Mouse (Mus musculus): ENCODE results near the gene Pla2g5. TPM values are rescaled to one million over a fixed set of nuclear protein-coding genes. Genes with fewer than 3 reads are reported as not detected.

Pla2g5 gene
- polyA plus RNA-seq, 1 experiment from 2014 or later: 0.35 TPM

GRCm38 (mm10) chr4:138865991-138866390 is 2.7 kb upstream of the Pla2g5 start:
- H3K4me3 ChIP-seq (ENCODE audit: low read depth, low read length): no peak overlapping the region
- H3K27ac ChIP-seq (ENCODE audit: low read depth, low read length): no peak overlapping the region
- ATAC-seq (ENCODE audit: low read depth): no peak
- no peaks in the 10 kb centered on the region for H3K9me3 ChIP-seq (ENCODE audit: control insufficient read depth, low read length)
- H3K9ac ChIP-seq (replicated peaks; ENCODE audit: low read depth, low read length): no peak overlapping the region
- H3K4me2 ChIP-seq (ENCODE audit: low read depth, low read length): no peak overlapping the region
- 74% methylated on average over 6 of the region's 6 CpGs for WGBS
- H3K36me3 ChIP-seq (ENCODE audit: control insufficient read depth, insufficient read depth, low read length): no peaks in the 10 kb centered on the region
- H3K27me3 ChIP-seq (ENCODE audit: control insufficient read depth, insufficient read depth, low read length): no peaks in the 10 kb centered on the region
- no peaks in the 10 kb centered on the region for H3K4me1 ChIP-seq (ENCODE audit: control insufficient read depth, insufficient read depth, low read length)

GRCm38 (mm10) chr4:138865092-138865491 is 1.8 kb upstream of the Pla2g5 start:
- Histone ChIP-seq H3K27ac (ENCODE audit: low read depth, low read length) (no peak overlapping the region), H3K4me3 (ENCODE audit: low read depth, low read length) (no peak overlapping the region), H3K4me2 (ENCODE audit: low read depth, low read length) (no peak overlapping the region)

GRCm38 (mm10) chr4:138859728-138860127 is 3.6 kb downstream of the Pla2g5 start:
- Histone ChIP-seq H3K4me1 (ENCODE audit: control insufficient read depth, insufficient read depth, low read length) (no peaks in the 10 kb centered on the region), H3K4me2 (ENCODE audit: low read depth, low read length) (peak overlapping the region; percentile 32), H3K4me3 (ENCODE audit: low read depth, low read length) (peak overlapping the region; percentile 16; the same call in 1 of the 2 replicates), H3K9me3 (ENCODE audit: control insufficient read depth, low read length) (no peaks in the 10 kb centered on the region), H3K9ac (replicated peaks; ENCODE audit: low read depth, low read length) (no peak overlapping the region; the same call in 1 of the 2 replicates), H3K27me3 (ENCODE audit: control insufficient read depth, insufficient read depth, low read length) (no peaks in the 10 kb centered on the region), H3K27ac (ENCODE audit: low read depth, low read length) (0 out of 2 replicates have a peak overlapping the region, but pooled peaks have one; percentile 12), H3K36me3 (ENCODE audit: control insufficient read depth, insufficient read depth, low read length) (no peaks in the 10 kb centered on the region)
- WGBS: 5% methylated on average over 13 of the region's 13 CpGs
- peak; percentile 90 for ATAC-seq (ENCODE audit: low read depth)

More at GRCm38 (mm10) chr4:138865092-138865491, 1.8 kb upstream of the Pla2g5 start:
- no peaks in the 10 kb centered on the region for H3K4me1 ChIP-seq (ENCODE audit: control insufficient read depth, insufficient read depth, low read length)
- no peaks in the 10 kb centered on the region for H3K36me3 ChIP-seq (ENCODE audit: control insufficient read depth, insufficient read depth, low read length)
- H3K27me3 ChIP-seq (ENCODE audit: control insufficient read depth, insufficient read depth, low read length): no peaks in the 10 kb centered on the region
- H3K9me3 ChIP-seq (ENCODE audit: control insufficient read depth, low read length): no peaks in the 10 kb centered on the region
- 22% methylated on average over 5 of the region's 5 CpGs for WGBS
- ATAC-seq (ENCODE audit: low read depth): no peak
- no peak overlapping the region for H3K9ac ChIP-seq (replicated peaks; ENCODE audit: low read depth, low read length)

GRCm38 (mm10) chr4:138859245-138859644 is 4.0 kb downstream of the Pla2g5 start:
- Histone ChIP-seq H3K4me1 (ENCODE audit: control insufficient read depth, insufficient read depth, low read length) (no peaks in the 10 kb centered on the region), H3K36me3 (ENCODE audit: control insufficient read depth, insufficient read depth, low read length) (no peaks in the 10 kb centered on the region), H3K27me3 (ENCODE audit: control insufficient read depth, insufficient read depth, low read length) (no peaks in the 10 kb centered on the region), H3K4me2 (ENCODE audit: low read depth, low read length) (peak overlapping the region; percentile 32), H3K27ac (ENCODE audit: low read depth, low read length) (0 out of 2 replicates have a peak overlapping the region, but pooled peaks have one; percentile 28), H3K9me3 (ENCODE audit: control insufficient read depth, low read length) (no peaks in the 10 kb centered on the region), H3K4me3 (ENCODE audit: low read depth, low read length) (peak overlapping the region; percentile 16; the same call in 1 of the 2 replicates), H3K9ac (replicated peaks; ENCODE audit: low read depth, low read length) (no peak overlapping the region; the same call in 1 of the 2 replicates)
- WGBS: 22% methylated on average over 9 of the region's 9 CpGs
- peak; percentile 45; the same call in 1 of the 2 replicates for ATAC-seq (ENCODE audit: low read depth)

- ATAC-seq (ENCODE audit: low read depth): no peak
- no peaks in the 10 kb centered on the region for H3K36me3 ChIP-seq (ENCODE audit: control insufficient read depth, insufficient read depth, low read length)
- H3K4me1 ChIP-seq (ENCODE audit: control insufficient read depth, insufficient read depth, low read length): no peaks in the 10 kb centered on the region
- 89% methylated on average over 15 of the region's 15 CpGs for WGBS
- no peaks in the 10 kb centered on the region for H3K27me3 ChIP-seq (ENCODE audit: control insufficient read depth, insufficient read depth, low read length)
- no peak overlapping the region for H3K4me3 ChIP-seq (ENCODE audit: low read depth, low read length)
- H3K9ac ChIP-seq (replicated peaks; ENCODE audit: low read depth, low read length): no peak overlapping the region
- H3K27ac ChIP-seq (ENCODE audit: low read depth, low read length): no peak overlapping the region
- no peak overlapping the region for H3K4me2 ChIP-seq (ENCODE audit: low read depth, low read length)
- no peaks in the 10 kb centered on the region for H3K9me3 ChIP-seq (ENCODE audit: control insufficient read depth, low read length)
Measured at GRCm38 (mm10) chr4:138858446-138858845, 4.8 kb downstream of the Pla2g5 start.

GRCm38 (mm10) chr4:138857576-138857975 is 5.7 kb downstream of the Pla2g5 start:
- 92% methylated on average over 10 of the region's 10 CpGs for WGBS
- Histone ChIP-seq H3K9ac (replicated peaks; ENCODE audit: low read depth, low read length) (no peak overlapping the region), H3K4me3 (ENCODE audit: low read depth, low read length) (no peak overlapping the region), H3K27me3 (ENCODE audit: control insufficient read depth, insufficient read depth, low read length) (no peaks in the 10 kb centered on the region), H3K4me1 (ENCODE audit: control insufficient read depth, insufficient read depth, low read length) (no peaks in the 10 kb centered on the region), H3K9me3 (ENCODE audit: control insufficient read depth, low read length) (no peaks in the 10 kb centered on the region), H3K4me2 (ENCODE audit: low read depth, low read length) (no peak overlapping the region), H3K27ac (ENCODE audit: low read depth, low read length) (no peak overlapping the region), H3K36me3 (ENCODE audit: control insufficient read depth, insufficient read depth, low read length) (no peaks in the 10 kb centered on the region)
- ATAC-seq (ENCODE audit: low read depth): no peak

GRCm38 (mm10) chr4:138856491-138856890 is 6.8 kb downstream of the Pla2g5 start:
- Histone ChIP-seq H3K27me3 (ENCODE audit: control insufficient read depth, insufficient read depth, low read length) (no peaks in the 10 kb centered on the region), H3K4me1 (ENCODE audit: control insufficient read depth, insufficient read depth, low read length) (no peaks in the 10 kb centered on the region), H3K9ac (replicated peaks; ENCODE audit: low read depth, low read length) (no peak overlapping the region), H3K36me3 (ENCODE audit: control insufficient read depth, insufficient read depth, low read length) (no peaks in the 10 kb centered on the region), H3K27ac (ENCODE audit: low read depth, low read length) (no peak overlapping the region), H3K9me3 (ENCODE audit: control insufficient read depth, low read length) (no peaks in the 10 kb centered on the region), H3K4me2 (ENCODE audit: low read depth, low read length) (no peak overlapping the region), H3K4me3 (ENCODE audit: low read depth, low read length) (no peak overlapping the region)
- no peak for ATAC-seq (ENCODE audit: low read depth)
- WGBS: 27% methylated on average over 7 of the region's 7 CpGs

- WGBS: 89% methylated on average over 9 of the region's 9 CpGs
- no peak overlapping the region for H3K27ac ChIP-seq (ENCODE audit: low read depth, low read length)
- no peak overlapping the region for H3K4me3 ChIP-seq (ENCODE audit: low read depth, low read length)
Measured at GRCm38 (mm10) chr4:138855092-138855632, 8.1 kb downstream of the Pla2g5 start.

GRCm38 (mm10) chr4:138852961-138853360 is 10.3 kb downstream of the Pla2g5 start:
- Histone ChIP-seq H3K4me3 (ENCODE audit: low read depth, low read length) (no peak overlapping the region), H3K4me2 (ENCODE audit: low read depth, low read length) (no peak overlapping the region), H3K27me3 (ENCODE audit: control insufficient read depth, insufficient read depth, low read length) (no peaks in the 10 kb centered on the region), H3K9ac (replicated peaks; ENCODE audit: low read depth, low read length) (no peak overlapping the region), H3K4me1 (ENCODE audit: control insufficient read depth, insufficient read depth, low read length) (no peaks in the 10 kb centered on the region), H3K9me3 (ENCODE audit: control insufficient read depth, low read length) (no peaks in the 10 kb centered on the region), H3K36me3 (ENCODE audit: control insufficient read depth, insufficient read depth, low read length) (no peaks in the 10 kb centered on the region), H3K27ac (ENCODE audit: low read depth, low read length) (no peak overlapping the region)
- ATAC-seq (ENCODE audit: low read depth): no peak
- 75% methylated on average over 6 of the region's 6 CpGs for WGBS

More at GRCm38 (mm10) chr4:138855092-138855632, 8.1 kb downstream of the Pla2g5 start:
- Histone ChIP-seq H3K4me2 (ENCODE audit: low read depth, low read length) (no peak overlapping the region), H3K9me3 (ENCODE audit: control insufficient read depth, low read length) (no peaks in the 10 kb centered on the region), H3K27me3 (ENCODE audit: control insufficient read depth, insufficient read depth, low read length) (no peaks in the 10 kb centered on the region), H3K36me3 (ENCODE audit: control insufficient read depth, insufficient read depth, low read length) (no peaks in the 10 kb centered on the region), H3K9ac (replicated peaks; ENCODE audit: low read depth, low read length) (no peak overlapping the region), H3K4me1 (ENCODE audit: control insufficient read depth, insufficient read depth, low read length) (no peaks in the 10 kb centered on the region)
- ATAC-seq (ENCODE audit: low read depth): no peak
